Mouse (Mus musculus): ENCODE results near the gene Cst6.
"Not testable (repeated sequence)": the region's sequence is repeated elsewhere in the genome, so short reads cannot be mapped to it uniquely, and the experiment has no call there.

DNA sequence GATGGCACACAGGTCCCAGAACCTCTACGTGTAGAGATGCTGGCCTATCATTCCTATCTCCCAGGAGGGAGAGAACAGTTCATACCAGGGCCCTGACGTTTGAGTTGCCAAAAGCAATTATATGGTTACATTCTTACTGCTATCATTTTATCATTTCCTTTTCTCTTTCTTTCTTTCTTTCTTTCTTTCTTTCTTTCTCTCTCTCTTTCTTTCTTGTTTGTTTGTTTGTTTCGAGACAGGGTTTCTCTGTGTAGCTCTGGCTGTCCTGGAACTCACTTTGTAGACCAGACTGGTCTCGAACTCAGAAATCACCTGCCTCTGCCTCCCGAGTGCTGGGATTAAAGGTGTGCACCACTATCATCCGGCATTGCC is at the start of gene Cst6:
- not testable (repeated sequence) for TF ChIP-seq CTCF (conservative IDR thresholded peaks at IDR 0.05; ENCODE audit: low read length); NANOG (IDR thresholded peaks at IDR 0.05; ENCODE audit: borderline replicate concordance, low read length)
